Mouse (Mus musculus): ENCODE measurements around the gene Slc26a9. TPM values are rescaled to one million over a fixed set of nuclear protein-coding genes. Genes with fewer than 3 reads are reported as not detected.
"Not testable (repeated sequence)": the region's sequence is repeated elsewhere in the genome, so short reads cannot be mapped to it uniquely, and the experiment has no call there.

Slc26a9 gene
- polyA plus RNA-seq, 1 experiment from 2014 or later, result 0.04 TPM

GRCm38 (mm10) chr1:131809651-131810050 is 65.8 kb downstream of the Slc26a9 start:
- 73% methylated on average over 2 of the region's 2 CpGs for WGBS
- no peak overlapping the region for H3K9ac ChIP-seq (ENCODE audit: low read depth, low read length)
- H3K36me3 ChIP-seq (ENCODE audit: control insufficient read depth, insufficient read depth, low read length), result no peaks in the 10 kb centered on the region
- H3K27ac ChIP-seq (ENCODE audit: low read length), result no peak overlapping the region
- no peaks in the 10 kb centered on the region for H3K4me1 ChIP-seq (ENCODE audit: control insufficient read depth, insufficient read depth, low read length)
- no peak overlapping the region for H3K4me2 ChIP-seq (ENCODE audit: low read length)
- H3K9me3 ChIP-seq (replicated peaks; ENCODE audit: control insufficient read depth, low read length, poor library complexity, severe bottlenecking), result no peaks in the 10 kb centered on the region
- no peaks in the 10 kb centered on the region for H3K27me3 ChIP-seq (ENCODE audit: control insufficient read depth, insufficient read depth, low read depth, low read length)
- no peak for ATAC-seq
- H3K4me3 ChIP-seq (ENCODE audit: low read depth, low read length), result no peak overlapping the region

GRCm38 (mm10) chr1:131811393-131811792 is 67.6 kb downstream of the Slc26a9 start:
- no peaks in the 10 kb centered on the region for H3K9me3 ChIP-seq (replicated peaks; ENCODE audit: control insufficient read depth, low read length, poor library complexity, severe bottlenecking)
- H3K9ac ChIP-seq (ENCODE audit: low read depth, low read length), result no peak overlapping the region
- ATAC-seq, result no peak
- H3K4me1 ChIP-seq (ENCODE audit: control insufficient read depth, insufficient read depth, low read length), result no peaks in the 10 kb centered on the region
- 71% methylated on average over 1 of the region's 1 CpGs for WGBS
- no peaks in the 10 kb centered on the region for H3K27me3 ChIP-seq (ENCODE audit: control insufficient read depth, insufficient read depth, low read depth, low read length)
- H3K4me2 ChIP-seq (ENCODE audit: low read length), result no peak overlapping the region
- no peak overlapping the region for H3K4me3 ChIP-seq (ENCODE audit: low read depth, low read length)
- H3K36me3 ChIP-seq (ENCODE audit: control insufficient read depth, insufficient read depth, low read length), result no peaks in the 10 kb centered on the region
- H3K27ac ChIP-seq (ENCODE audit: low read length), result no peak overlapping the region

- WGBS, result 89% methylated on average over 9 of the region's 9 CpGs
- no peaks in the 10 kb centered on the region for H3K4me1 ChIP-seq (ENCODE audit: control insufficient read depth, insufficient read depth, low read length)
- no peak overlapping the region for H3K9ac ChIP-seq (ENCODE audit: low read depth, low read length)
- no peak for ATAC-seq
- no peaks in the 10 kb centered on the region for H3K27me3 ChIP-seq (ENCODE audit: control insufficient read depth, insufficient read depth, low read depth, low read length)
- no peak overlapping the region for H3K27ac ChIP-seq (ENCODE audit: low read length)
- H3K4me2 ChIP-seq (ENCODE audit: low read length), result no peak overlapping the region
- no peaks in the 10 kb centered on the region for H3K9me3 ChIP-seq (replicated peaks; ENCODE audit: control insufficient read depth, low read length, poor library complexity, severe bottlenecking)
- no peak overlapping the region for H3K4me3 ChIP-seq (ENCODE audit: low read depth, low read length)
- no peaks in the 10 kb centered on the region for H3K36me3 ChIP-seq (ENCODE audit: control insufficient read depth, insufficient read depth, low read length)
These were observed 68.2 kb downstream of the Slc26a9 start for GRCm38 (mm10) chr1:131812006-131812405.

- no peaks in the 10 kb centered on the region for H3K9me3 ChIP-seq (replicated peaks; ENCODE audit: control insufficient read depth, low read length, poor library complexity, severe bottlenecking)
- 82% methylated on average over 9 of the region's 9 CpGs for WGBS
- H3K4me3 ChIP-seq (ENCODE audit: low read depth, low read length), result no peak overlapping the region
- no peak overlapping the region for H3K4me2 ChIP-seq (ENCODE audit: low read length)
- H3K4me1 ChIP-seq (ENCODE audit: control insufficient read depth, insufficient read depth, low read length), result no peaks in the 10 kb centered on the region
- no peaks in the 10 kb centered on the region for H3K36me3 ChIP-seq (ENCODE audit: control insufficient read depth, insufficient read depth, low read length)
- H3K27me3 ChIP-seq (ENCODE audit: control insufficient read depth, insufficient read depth, low read depth, low read length), result no peaks in the 10 kb centered on the region
- H3K27ac ChIP-seq (ENCODE audit: low read length), result no peak overlapping the region
- H3K9ac ChIP-seq (ENCODE audit: low read depth, low read length), result no peak overlapping the region
- ATAC-seq, result no peak
These were observed 68.9 kb downstream of the Slc26a9 start for GRCm38 (mm10) chr1:131812631-131813295.

GRCm38 (mm10) chr1:131813731-131814130 is 69.9 kb downstream of the Slc26a9 start:
- Histone ChIP-seq H3K9ac (ENCODE audit: low read depth, low read length) (no peak overlapping the region), H3K27ac (ENCODE audit: low read length) (no peak overlapping the region), H3K4me1 (ENCODE audit: control insufficient read depth, insufficient read depth, low read length) (no peaks in the 10 kb centered on the region), H3K36me3 (ENCODE audit: control insufficient read depth, insufficient read depth, low read length) (no peaks in the 10 kb centered on the region), H3K27me3 (ENCODE audit: control insufficient read depth, insufficient read depth, low read depth, low read length) (no peaks in the 10 kb centered on the region), H3K4me2 (ENCODE audit: low read length) (no peak overlapping the region), H3K4me3 (ENCODE audit: low read depth, low read length) (no peak overlapping the region), H3K9me3 (replicated peaks; ENCODE audit: control insufficient read depth, low read length, poor library complexity, severe bottlenecking) (no peaks in the 10 kb centered on the region)
- 90% methylated on average over 4 of the region's 4 CpGs for WGBS
- ATAC-seq, result no peak

- 91% methylated on average over 3 of the region's 3 CpGs for WGBS
- Histone ChIP-seq H3K36me3 (ENCODE audit: control insufficient read depth, insufficient read depth, low read length) (no peaks in the 10 kb centered on the region), H3K4me2 (ENCODE audit: low read length) (no peak overlapping the region), H3K4me3 (ENCODE audit: low read depth, low read length) (no peak overlapping the region), H3K9ac (ENCODE audit: low read depth, low read length) (no peak overlapping the region), H3K27me3 (ENCODE audit: control insufficient read depth, insufficient read depth, low read depth, low read length) (no peaks in the 10 kb centered on the region), H3K9me3 (replicated peaks; ENCODE audit: control insufficient read depth, low read length, poor library complexity, severe bottlenecking) (no peaks in the 10 kb centered on the region; the same call in 1 of the 2 replicates), H3K27ac (ENCODE audit: low read length) (no peak overlapping the region), H3K4me1 (ENCODE audit: control insufficient read depth, insufficient read depth, low read length) (no peaks in the 10 kb centered on the region)
- no peak for ATAC-seq
These were observed 70.4 kb downstream of the Slc26a9 start for GRCm38 (mm10) chr1:131814191-131814590.

- Histone ChIP-seq H3K4me1 (ENCODE audit: control insufficient read depth, insufficient read depth, low read length) (no peaks in the 10 kb centered on the region), H3K4me2 (ENCODE audit: low read length) (no peak overlapping the region), H3K9ac (ENCODE audit: low read depth, low read length) (no peak overlapping the region), H3K36me3 (ENCODE audit: control insufficient read depth, insufficient read depth, low read length) (no peaks in the 10 kb centered on the region), H3K27me3 (ENCODE audit: control insufficient read depth, insufficient read depth, low read depth, low read length) (no peaks in the 10 kb centered on the region), H3K4me3 (ENCODE audit: low read depth, low read length) (no peak overlapping the region), H3K9me3 (replicated peaks; ENCODE audit: control insufficient read depth, low read length, poor library complexity, severe bottlenecking) (no peaks in the 10 kb centered on the region; the same call in 1 of the 2 replicates), H3K27ac (ENCODE audit: low read length) (no peak overlapping the region)
- WGBS, result 82% methylated on average over 6 of the region's 6 CpGs
- ATAC-seq, result no peak
These were observed 73.1 kb downstream of the Slc26a9 start for GRCm38 (mm10) chr1:131816886-131817285.

- H3K36me3 ChIP-seq (ENCODE audit: control insufficient read depth, insufficient read depth, low read length); H3K9ac ChIP-seq (ENCODE audit: low read depth, low read length); H3K4me2 ChIP-seq (ENCODE audit: low read length); H3K9me3 ChIP-seq (replicated peaks; ENCODE audit: control insufficient read depth, low read length, poor library complexity, severe bottlenecking); H3K4me3 ChIP-seq (ENCODE audit: low read depth, low read length); H3K4me1 ChIP-seq (ENCODE audit: control insufficient read depth, insufficient read depth, low read length); H3K27me3 ChIP-seq (ENCODE audit: control insufficient read depth, insufficient read depth, low read depth, low read length); H3K27ac ChIP-seq (ENCODE audit: low read length); ATAC-seq: not testable (repeated sequence)
- 80% methylated on average over 8 of the region's 9 CpGs for WGBS
These were observed 76.5 kb downstream of the Slc26a9 start for GRCm38 (mm10) chr1:131820353-131820752.

GRCm38 (mm10) chr1:131820887-131821328 is 77.1 kb downstream of the Slc26a9 start:
- no peak for ATAC-seq
- Histone ChIP-seq H3K9ac (ENCODE audit: low read depth, low read length) (no peak overlapping the region), H3K36me3 (ENCODE audit: control insufficient read depth, insufficient read depth, low read length) (no peaks in the 10 kb centered on the region), H3K4me3 (ENCODE audit: low read depth, low read length) (no peak overlapping the region), H3K9me3 (replicated peaks; ENCODE audit: control insufficient read depth, low read length, poor library complexity, severe bottlenecking) (no peaks in the 10 kb centered on the region; the same call in 1 of the 2 replicates), H3K4me2 (ENCODE audit: low read length) (no peak overlapping the region), H3K27me3 (ENCODE audit: control insufficient read depth, insufficient read depth, low read depth, low read length) (no peaks in the 10 kb centered on the region), H3K4me1 (ENCODE audit: control insufficient read depth, insufficient read depth, low read length) (no peaks in the 10 kb centered on the region), H3K27ac (ENCODE audit: low read length) (no peak overlapping the region)
- WGBS, result 79% methylated on average over 10 of the region's 10 CpGs

Measured in midbrain, embryonic 16.5 days (tissue).